Mouse (Mus musculus): ENCODE measurements around the gene H2-Ab1.

Gene H2-Ab1

DNA sequence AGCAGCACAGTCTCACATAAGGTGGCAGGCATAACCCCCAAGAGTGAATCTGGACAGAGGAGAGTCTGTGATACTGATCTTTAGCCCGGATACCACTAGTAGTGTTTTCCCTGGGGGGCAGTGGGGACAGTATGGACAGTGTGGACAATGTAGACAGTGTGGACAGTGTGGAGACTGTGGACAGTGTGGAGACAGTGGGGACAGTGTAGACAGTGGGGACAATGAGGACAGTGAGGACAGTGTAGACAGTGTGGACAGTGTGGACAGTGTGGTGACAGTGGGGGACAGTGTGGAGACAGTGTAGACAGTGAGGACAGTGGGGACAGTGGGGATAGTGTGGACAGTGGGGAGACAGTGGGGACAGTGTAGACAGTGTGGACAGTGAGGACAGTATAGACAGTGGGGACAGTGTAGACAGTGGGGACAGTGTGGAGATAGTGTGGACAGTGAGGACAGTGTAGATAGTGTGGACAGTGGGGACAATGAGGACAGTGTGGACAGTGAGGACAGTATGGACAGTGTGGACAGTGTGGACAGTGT lies 23.1 kb downstream of the H2-Ab1 start:
- no peak for DNase-seq (ENCODE audit: extremely low read depth, insufficient read length, low spot score)

DNA sequence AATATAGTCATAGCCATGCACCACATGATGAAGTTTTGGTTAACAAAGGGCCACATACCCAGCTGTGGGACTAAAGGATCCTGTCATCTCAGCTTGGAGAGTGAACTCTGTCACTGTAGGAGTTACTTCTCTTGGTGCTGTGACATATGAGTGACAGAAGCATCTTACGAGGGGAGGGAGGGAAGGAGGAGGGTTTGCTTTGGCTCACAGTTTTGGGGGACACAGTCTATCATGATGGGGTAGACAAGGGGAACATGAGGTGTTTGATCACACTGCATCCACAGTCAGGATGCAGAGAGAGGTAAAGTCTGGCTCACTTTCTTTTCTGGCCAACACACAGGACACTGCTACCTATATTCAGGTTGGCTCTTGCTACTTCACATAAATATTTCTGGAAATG lies 24.3 kb downstream of the H2-Ab1 start:
- DNase-seq (ENCODE audit: extremely low read depth, insufficient read length, low spot score): no peak

GRCm38 (mm10) chr17:34285371-34285770 lies 27.9 kb downstream of the H2-Ab1 start:
- no peak for DNase-seq (ENCODE audit: extremely low read depth, insufficient read length, low spot score)

- DNase-seq (ENCODE audit: extremely low read depth, insufficient read length, low spot score): no peak
These were observed 28.4 kb downstream of the H2-Ab1 start for GRCm38 (mm10) chr17:34285848-34286247.

- DNase-seq (ENCODE audit: extremely low read depth, insufficient read length, low spot score): no peak
These were observed 29.0 kb downstream of the H2-Ab1 start for GRCm38 (mm10) chr17:34286501-34286900.

GRCm38 (mm10) chr17:34286999-34287398 lies 29.5 kb downstream of the H2-Ab1 start:
- no peak for DNase-seq (ENCODE audit: extremely low read depth, insufficient read length, low spot score)

- DNase-seq (ENCODE audit: extremely low read depth, insufficient read length, low spot score): peak; percentile 38
These were observed 30.2 kb downstream of the H2-Ab1 start, which contains the start of gene H2-Aa for GRCm38 (mm10) chr17:34287648-34288047. H2-Aa (minus strand) TSS chr17:34287823.

DNA sequence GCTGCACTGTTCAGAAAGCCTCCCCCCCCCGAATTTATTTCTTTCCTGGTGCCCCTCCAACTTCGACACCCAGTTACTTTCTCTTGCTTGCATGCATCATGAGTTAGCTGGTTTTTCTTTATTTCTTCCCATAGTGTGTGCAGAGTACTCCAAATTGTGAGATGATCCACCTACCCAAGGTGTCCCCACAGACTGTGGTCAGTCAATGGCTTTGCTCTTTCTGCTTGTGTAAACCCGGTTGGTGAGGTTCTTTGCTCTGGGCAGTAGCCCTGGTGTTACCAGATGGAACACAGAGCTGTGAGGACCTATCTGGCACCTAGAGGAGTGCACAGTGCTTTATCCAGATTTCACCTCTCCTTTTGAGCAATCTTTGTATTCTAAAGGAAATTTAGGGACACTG lies 30.6 kb downstream of the H2-Ab1 start:
- no peak for DNase-seq (ENCODE audit: extremely low read depth, insufficient read length, low spot score)

DNA sequence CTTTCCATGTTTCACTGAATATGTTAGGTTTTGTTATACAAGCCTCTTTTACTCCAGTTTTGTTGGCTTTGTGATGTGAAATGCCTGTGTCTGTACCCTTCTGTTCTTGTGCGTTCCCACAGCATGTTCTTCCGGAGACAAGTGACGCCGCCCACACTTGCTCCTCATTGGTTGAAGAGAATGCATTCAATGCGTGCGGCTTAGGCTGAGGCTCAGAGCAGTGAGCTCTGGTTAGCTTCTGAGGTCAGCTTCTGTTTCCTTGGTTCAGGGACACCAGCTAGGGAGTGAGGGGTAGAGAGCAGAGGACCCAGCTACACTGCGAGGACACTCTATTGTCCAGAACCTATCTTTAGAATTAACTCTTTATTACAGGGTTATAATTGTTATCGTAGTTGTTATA lies 34.1 kb downstream of the H2-Ab1 start:
- DNase-seq (ENCODE audit: extremely low read depth, insufficient read length, low spot score): no peak

DNA sequence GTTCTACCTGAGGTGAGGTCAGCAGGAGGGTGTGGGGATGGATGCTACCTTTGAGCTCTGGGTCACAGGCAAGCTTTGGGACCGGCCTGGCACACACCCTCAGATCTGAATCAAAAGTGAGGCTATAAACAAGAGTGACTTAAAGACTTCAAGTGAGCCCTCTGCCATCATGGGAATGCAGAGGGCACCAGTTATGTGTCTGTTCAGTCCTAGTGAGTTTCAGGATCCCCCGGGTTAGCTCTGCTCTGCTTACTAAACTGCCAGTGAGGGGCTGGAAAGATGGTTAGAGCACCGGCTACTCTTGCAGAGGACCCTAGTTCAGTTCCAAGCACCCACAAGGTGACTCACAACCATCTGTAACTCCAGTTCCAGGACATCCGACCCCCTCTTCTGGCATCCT lies 35.1 kb downstream of the H2-Ab1 start:
- DNase-seq (ENCODE audit: extremely low read depth, insufficient read length, low spot score): no peak

GRCm38 (mm10) chr17:34293533-34293932 lies 36.0 kb downstream of the H2-Ab1 start:
- no peak for DNase-seq (ENCODE audit: extremely low read depth, insufficient read length, low spot score)

DNA sequence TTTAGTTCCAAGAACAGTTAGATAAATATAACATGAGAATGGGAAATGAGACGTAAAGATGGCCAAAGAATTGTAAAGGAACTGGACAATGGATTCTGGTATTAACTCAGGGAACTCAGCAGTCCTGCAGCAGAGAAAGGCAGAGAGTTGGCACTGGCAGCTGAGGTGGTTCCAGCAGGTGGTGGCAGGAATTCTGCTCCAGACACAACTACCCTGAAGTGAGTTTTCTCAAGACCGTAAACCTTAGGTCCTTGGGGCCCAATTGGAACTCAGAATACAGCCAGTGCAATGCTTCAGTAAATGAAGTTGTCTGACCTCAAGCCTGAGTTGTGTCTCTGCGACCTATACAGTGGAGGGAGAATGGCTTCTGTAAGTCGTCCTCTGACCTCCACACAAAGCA lies 36.8 kb downstream of the H2-Ab1 start:
- no peak for DNase-seq (ENCODE audit: extremely low read depth, insufficient read length, low spot score)

DNA sequence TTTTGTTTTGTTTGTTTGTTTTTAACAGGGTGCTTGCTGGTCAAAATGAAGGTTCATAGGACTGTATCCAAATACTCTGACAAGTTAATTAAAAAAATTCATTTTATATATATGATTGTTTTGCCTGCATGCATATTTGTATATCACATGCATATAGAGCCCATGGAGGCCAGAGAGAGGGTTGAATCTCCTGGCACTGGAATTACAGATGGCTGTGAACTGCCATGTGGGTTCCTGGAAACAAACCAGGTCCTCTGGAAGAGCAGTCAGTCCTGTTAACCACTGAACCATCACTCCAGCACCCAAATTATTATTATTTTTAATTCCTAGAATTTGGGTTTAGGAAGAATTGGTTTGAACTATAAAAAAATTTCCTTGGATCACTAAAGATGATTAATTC lies 37.8 kb downstream of the H2-Ab1 start:
- no peak for DNase-seq (ENCODE audit: extremely low read depth, insufficient read length, low spot score)

DNA sequence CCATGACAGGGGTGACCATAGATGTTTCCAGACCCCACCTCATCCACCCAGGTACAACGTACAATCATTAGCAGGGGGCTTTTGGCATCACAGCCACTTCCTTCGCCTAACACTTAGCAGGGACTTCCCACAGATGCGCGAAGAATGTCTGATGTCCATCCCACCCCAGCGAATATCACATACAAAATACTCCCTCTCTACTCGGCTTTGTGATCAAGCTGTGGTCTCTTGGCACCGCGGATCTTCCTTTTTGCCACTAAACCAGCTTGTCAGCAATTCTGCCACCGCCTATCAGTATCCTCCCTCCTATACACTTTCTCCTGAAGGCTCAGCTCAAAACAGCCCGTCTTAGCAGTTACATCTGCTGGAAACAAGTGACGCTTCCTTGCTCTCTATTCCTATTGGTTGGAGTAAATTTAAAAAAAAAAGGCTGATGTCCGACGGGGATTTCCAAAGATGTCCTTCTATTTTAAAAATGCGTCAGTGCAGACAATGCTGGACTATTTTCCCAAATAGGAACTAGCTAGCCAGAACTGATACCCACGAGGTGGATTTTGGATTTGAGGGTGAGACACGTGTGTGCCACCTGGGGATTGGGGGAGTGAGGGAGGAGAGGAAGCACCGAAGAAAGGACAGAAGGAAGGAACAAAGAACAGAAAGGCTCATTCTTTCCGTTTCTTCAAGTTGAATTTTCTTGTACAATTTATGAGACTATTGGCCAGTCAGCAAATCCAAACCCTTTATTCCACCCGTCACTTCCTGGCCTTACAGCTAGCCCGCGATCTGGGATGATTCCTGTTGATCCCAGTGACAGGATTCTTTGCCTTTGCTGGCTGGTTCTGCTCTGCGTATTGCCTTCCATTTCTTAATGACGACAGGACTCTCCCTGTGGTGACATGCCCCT lies 38.7 kb downstream of the H2-Ab1 start:
- no peak for DNase-seq (ENCODE audit: extremely low read depth, insufficient read length, low spot score)

DNA sequence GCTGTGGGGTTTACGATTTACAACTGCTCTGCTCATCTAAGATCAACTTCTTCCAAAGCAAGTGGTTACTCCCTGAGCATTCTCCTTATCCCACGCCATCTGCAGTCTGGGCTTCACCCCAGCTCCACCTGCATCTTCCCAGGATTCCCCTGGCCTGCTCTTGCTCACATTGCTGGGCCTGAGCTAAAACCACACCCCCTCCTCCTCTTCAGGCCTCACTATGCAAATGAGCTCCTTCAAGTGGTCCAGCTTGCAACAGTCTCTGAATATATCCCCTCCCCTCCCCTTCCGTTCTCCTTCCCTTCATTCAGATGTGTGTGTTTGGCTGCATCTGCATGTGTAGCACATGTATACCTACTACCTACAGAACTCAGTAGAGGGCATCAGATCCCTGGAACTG lies 41.9 kb downstream of the H2-Ab1 start:
- DNase-seq (ENCODE audit: extremely low read depth, insufficient read length, low spot score): no peak

DNA sequence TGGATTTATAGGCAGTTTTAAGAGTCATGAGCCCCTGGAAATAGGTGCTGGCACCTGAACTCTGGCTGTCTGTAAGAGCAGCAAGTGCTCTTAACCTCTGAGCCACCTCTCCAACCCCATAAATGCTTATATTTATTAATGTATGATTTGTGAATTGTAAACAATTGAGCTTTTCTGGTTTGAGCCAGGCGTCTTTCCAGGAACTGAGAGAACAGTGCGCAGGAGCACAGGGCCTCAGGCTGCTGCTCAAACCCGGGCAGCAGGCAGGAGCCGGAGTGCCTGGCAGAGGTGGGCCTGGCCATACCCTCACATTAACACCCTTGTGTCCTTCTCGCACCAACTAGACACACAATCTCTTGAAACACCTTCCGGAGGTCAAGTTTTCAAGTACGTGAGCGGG lies 42.6 kb downstream of the H2-Ab1 start:
- DNase-seq (ENCODE audit: extremely low read depth, insufficient read length, low spot score): no peak

DNA sequence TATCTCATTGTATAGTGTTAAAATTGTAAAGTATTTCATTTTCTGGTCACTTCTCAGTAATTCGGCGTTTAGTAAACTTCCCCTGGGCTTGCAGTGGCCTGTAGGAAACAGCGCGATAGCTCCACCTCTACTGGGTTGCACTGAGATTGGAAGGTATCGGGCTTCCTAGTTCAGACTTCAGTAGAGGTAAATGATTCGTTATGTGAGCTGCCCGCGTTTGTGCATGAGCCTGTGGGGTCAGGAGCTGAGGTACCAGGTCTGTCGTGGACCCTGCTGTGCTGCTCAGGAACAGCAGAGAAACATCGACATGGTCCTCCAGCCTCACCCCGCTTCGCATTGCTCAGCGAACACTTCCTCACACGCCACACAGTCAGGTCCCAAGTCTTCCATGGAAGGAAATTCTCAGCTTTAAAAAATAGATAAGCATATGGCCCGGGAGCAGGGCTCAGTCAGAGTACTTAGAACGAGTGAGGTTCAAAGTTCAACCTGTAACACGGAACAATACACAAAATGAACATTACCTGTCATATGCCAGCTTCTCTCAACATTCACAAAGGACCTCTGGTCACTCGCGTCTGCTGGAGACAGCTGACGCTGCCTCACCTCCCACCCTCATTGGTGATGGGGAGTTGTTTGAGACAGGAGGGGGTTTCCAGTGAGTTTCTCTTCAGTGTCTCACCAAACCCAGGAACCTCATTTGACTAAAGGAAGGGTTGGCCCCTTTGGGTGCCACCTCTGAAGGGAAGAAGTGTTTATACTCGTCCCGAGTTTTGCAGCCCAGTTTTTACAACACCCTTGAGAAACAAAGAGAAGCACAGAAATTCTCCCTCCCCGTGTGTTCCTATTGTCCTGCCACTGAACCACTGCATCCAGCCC lies 43.4 kb downstream of the H2-Ab1 start:
- DNase-seq (ENCODE audit: extremely low read depth, insufficient read length, low spot score): no peak

DNA sequence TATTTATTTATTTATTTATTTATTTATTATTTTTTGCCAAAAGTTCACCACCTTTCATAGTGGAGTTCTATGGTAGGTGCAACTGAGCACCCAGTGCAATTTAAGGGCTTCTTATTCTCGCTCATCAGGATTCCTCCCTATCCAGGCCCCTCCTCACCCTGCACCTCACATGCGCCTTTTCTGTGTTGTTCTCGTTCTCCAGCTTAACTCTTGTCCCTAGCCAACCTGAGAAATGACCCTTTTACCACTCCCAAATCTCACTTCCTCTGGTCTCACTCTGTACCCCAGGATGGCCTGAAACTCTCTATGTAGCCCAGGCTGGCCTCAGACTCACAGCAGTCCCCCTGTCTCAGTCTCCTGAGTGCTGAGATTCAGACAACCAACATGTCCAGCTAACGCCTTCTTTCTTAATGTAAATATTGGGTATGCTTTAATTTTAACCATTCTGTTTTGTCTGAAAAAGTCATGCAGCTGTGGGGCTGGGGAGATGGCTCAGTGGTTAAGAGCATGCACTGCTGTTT lies 44.2 kb downstream of the H2-Ab1 start:
- DNase-seq (ENCODE audit: extremely low read depth, insufficient read length, low spot score): no peak

DNA sequence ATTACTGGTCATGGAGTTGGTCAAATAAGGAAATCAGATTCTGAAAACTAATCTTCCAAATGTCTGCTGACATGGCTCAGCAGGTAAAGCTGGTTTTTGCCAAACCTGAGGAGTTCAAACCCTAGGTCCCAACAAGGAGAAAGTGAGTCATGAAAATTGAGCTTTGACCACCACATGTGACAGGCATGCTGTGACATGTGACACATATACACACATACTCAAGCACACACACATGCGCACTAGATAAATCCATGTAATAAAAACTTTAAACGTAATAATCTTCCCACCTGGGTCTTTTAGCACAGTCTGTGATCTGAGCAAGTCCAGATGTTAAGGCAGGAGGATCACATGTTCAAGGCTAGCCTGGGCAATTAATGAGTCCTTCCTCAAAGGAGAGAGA lies 46.3 kb downstream of the H2-Ab1 start:
- no peak for DNase-seq (ENCODE audit: extremely low read depth, insufficient read length, low spot score)

DNA sequence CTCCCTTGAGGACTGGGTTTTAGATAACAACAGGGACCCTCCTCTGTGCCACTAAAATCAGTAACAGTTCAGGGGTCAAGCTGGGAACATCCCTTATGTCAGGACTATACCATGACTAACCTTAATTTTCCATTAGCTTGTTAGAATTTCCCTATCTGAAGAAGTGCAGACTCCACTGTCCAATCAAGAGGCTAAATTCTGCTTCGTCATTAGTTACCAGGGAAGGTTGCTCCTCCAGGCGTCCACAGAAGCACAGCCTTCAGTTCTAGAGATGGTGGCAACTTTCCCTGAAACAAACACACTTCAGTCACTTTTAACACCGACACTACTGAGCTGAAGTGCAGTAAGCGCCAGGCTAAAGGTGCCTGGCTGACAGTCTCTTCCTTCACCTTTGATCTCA lies 47.3 kb downstream of the H2-Ab1 start:
- no peak for DNase-seq (ENCODE audit: extremely low read depth, insufficient read length, low spot score)

DNA sequence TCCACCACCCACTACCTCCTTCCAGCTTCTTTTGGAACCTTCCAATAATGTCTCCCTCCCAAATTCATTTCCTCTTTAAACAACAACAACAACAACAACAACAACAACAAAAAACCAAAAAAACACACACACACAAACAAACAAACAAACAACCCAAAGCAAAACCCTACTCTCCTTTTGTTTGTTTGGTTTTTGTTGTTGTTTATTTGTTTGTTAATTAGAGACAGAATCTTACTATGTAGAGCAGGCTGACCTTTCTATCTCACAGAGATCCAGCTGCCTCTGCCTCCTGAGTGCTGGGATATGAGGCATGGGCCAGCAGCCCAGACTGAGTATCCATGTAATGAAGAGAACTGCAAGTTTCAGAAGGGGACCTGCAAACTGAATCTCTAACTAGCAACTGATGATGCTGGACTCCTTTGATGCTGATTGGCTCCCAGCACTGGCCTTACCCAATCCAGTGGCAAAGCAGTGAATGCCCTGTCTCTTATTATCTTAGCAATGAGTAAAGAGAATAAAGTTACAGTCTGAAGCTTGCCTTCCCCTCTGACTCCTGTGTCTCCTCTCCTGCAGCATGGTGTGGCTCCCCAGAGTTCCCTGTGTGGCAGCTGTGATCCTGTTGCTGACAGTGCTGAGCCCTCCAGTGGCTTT lies 48.0 kb downstream of the H2-Ab1 start, which contains the start of gene H2-Eb1:
H2-Eb1 (plus strand) TSS at position 488 of the 651 bp plus-strand sequence.
- DNase-seq (ENCODE audit: extremely low read depth, insufficient read length, low spot score): no peak
